Mouse (Mus musculus): ENCODE results near the gene S100a2.

- no peak for TF ChIP-seq CTCF (IDR thresholded peaks at IDR 0.05; ENCODE audit: control insufficient read depth, insufficient read depth, insufficient read length)
- no peak for TF ChIP-seq MYOD1 (IDR thresholded peaks at IDR 0.05; ENCODE audit: control insufficient read depth, insufficient read length, low read depth)
- no peak for TF ChIP-seq USF1 (IDR thresholded peaks at IDR 0.05; ENCODE audit: low read depth)
- no peak for TF ChIP-seq CEBPB (IDR thresholded peaks at IDR 0.05; ENCODE audit: low read depth)
Observed at GRCm38 (mm10) chr3:90560008-90560628, 29.9 kb upstream of the S100a2 start, which contains the start of gene S100a3.
